Mouse (Mus musculus) kidney, adult 2 months (tissue): ENCODE measurements around the gene Nav2. TPM values are rescaled to one million over a fixed set of nuclear protein-coding genes. Genes with fewer than 3 reads are reported as not detected.

Experiments
- DNase-seq: peaks from one replicate; pipeline ENCODE4 v3.0.0; 2021
- H3K27ac ChIP-seq: fragments of 200-500 bp; 2 replicates; pipeline ENCODE4 v1.5.1; 2012; ENCODE audit warnings: low read depth, low read length, control low read depth, inconsistent platforms; ENCODE audit not compliant: insufficient read depth
- H3K27me3 ChIP-seq: fragments of 200-500 bp; replicated peaks from 2 replicates; pipeline ENCODE4 v1.6.1; 2012; ENCODE audit warnings: mild to moderate bottlenecking, moderate library complexity, low read length, inconsistent platforms; ENCODE audit not compliant: control insufficient read depth, insufficient read depth
- H3K36me3 ChIP-seq: fragments of 200-500 bp; 2 replicates; pipeline ENCODE4 v1.6.1; 2012; ENCODE audit warnings: mild to moderate bottlenecking, moderate library complexity, low read length, inconsistent platforms; ENCODE audit not compliant: control insufficient read depth, insufficient read depth
- H3K4me1 ChIP-seq: fragments of 200-500 bp; 2 replicates; pipeline ENCODE4 v1.6.1; 2011; ENCODE audit warnings: low read length; ENCODE audit not compliant: control insufficient read depth, insufficient read depth
- H3K4me3 ChIP-seq: fragments of 200-500 bp; 2 replicates; pipeline ENCODE4 v1.5.1; 2011; ENCODE audit warnings: mild to moderate bottlenecking, low read depth, low read length, control low read depth; ENCODE audit not compliant: insufficient read depth
- CTCF ChIP-seq: fragments of 200-500 bp; conservative IDR thresholded peaks from 2 replicates; pipeline ENCODE4 v1.5.1; 2011; ENCODE audit warnings: low read depth, mild to moderate bottlenecking, control low read depth, low read length, moderate library complexity, mixed read lengths; ENCODE audit not compliant: insufficient read depth, insufficient read length
- POLR2A ChIP-seq: fragments of 200-500 bp; IDR thresholded peaks from one replicate; pipeline ENCODE4 v1.6.1; 2011; ENCODE audit warnings: low read depth, low read length, control low read depth
- WGBS: fragments of 180-500 bp; shearing (Covaris S2); methylation state at CpG from one replicate; pipeline ENCODE4 v1.1.7; 2018; 5-methylcytosine and 5-hydroxymethylcytosine counted together
- polyA plus RNA-seq: library from polyadenylated mRNA; depleted of rRNA; stranded (reverse); fragments of >200 nt; gene quantifications from 2 replicates; pipeline ENCODE4 v1.2.3, GENCODE M21; 2012

Gene Nav2
- polyA plus RNA-seq, 1 experiment, result 18.3 TPM

GRCm38 (mm10) chr7:49604244-49604643 is 695.7 kb downstream of the Nav2 start:
- no peak for DNase-seq
- Histone ChIP-seq H3K4me1 (no peaks in the 10 kb centered on the region), H3K4me3 (no peak overlapping the region), H3K27ac (no peak overlapping the region), H3K36me3 (no peaks in the 10 kb centered on the region), H3K27me3 (no peaks in the 10 kb centered on the region)
- WGBS, result 84% methylated on average over 14 of the region's 14 CpGs
- no peak for TF ChIP-seq POLR2A
- no peak for TF ChIP-seq CTCF

- Histone ChIP-seq H3K36me3 (no peaks in the 10 kb centered on the region), H3K4me3 (no peak overlapping the region), H3K4me1 (no peaks in the 10 kb centered on the region), H3K27me3 (no peaks in the 10 kb centered on the region), H3K27ac (no peak overlapping the region)
- peak; percentile 42 for DNase-seq
- TF ChIP-seq CTCF (no peak), POLR2A (no peak)
- 70% methylated on average over 15 of the region's 15 CpGs for WGBS
These were observed 696.7 kb downstream of the Nav2 start for GRCm38 (mm10) chr7:49604965-49605795.

GRCm38 (mm10) chr7:49616258-49616735 is 707.8 kb downstream of the Nav2 start:
- Histone ChIP-seq H3K27me3 (no peaks in the 10 kb centered on the region), H3K4me1 (no peaks in the 10 kb centered on the region), H3K4me3 (no peak overlapping the region), H3K36me3 (no peaks in the 10 kb centered on the region), H3K27ac (no peak overlapping the region)
- TF ChIP-seq CTCF (peak; percentile 90), POLR2A (no peak)
- DNase-seq, result peak; percentile 53
- WGBS, result 7% methylated on average over 7 of the region's 7 CpGs

- Histone ChIP-seq H3K4me3 (no peak overlapping the region), H3K27me3 (no peaks in the 10 kb centered on the region), H3K4me1 (no peaks in the 10 kb centered on the region), H3K36me3 (no peaks in the 10 kb centered on the region), H3K27ac (no peak overlapping the region)
- DNase-seq, result no peak
- no peak for TF ChIP-seq CTCF
- no peak for TF ChIP-seq POLR2A
- 79% methylated on average over 4 of the region's 4 CpGs for WGBS
These were observed 708.6 kb downstream of the Nav2 start for GRCm38 (mm10) chr7:49617087-49617486.

GRCm38 (mm10) chr7:49620160-49620559 is 711.6 kb downstream of the Nav2 start:
- WGBS, result 81% methylated on average over 1 of the region's 1 CpGs
- no peak for DNase-seq

GRCm38 (mm10) chr7:49631885-49632284 is 723.4 kb downstream of the Nav2 start:
- Histone ChIP-seq H3K27ac (no peak overlapping the region), H3K27me3 (peaks cover 19% of the 10 kb centered on the region), H3K4me1 (no peaks in the 10 kb centered on the region), H3K36me3 (no peaks in the 10 kb centered on the region), H3K4me3 (no peak overlapping the region)
- DNase-seq, result no peak
- TF ChIP-seq POLR2A (no peak), CTCF (no peak)
- WGBS, result 13% methylated on average over 9 of the region's 9 CpGs

More at GRCm38 (mm10) chr7:49620160-49620559, 711.6 kb downstream of the Nav2 start:
- Histone ChIP-seq H3K27ac (no peak overlapping the region), H3K4me1 (no peaks in the 10 kb centered on the region), H3K36me3 (no peaks in the 10 kb centered on the region), H3K27me3 (no peaks in the 10 kb centered on the region; the same call in 1 of the 2 replicates), H3K4me3 (no peak overlapping the region)
- TF ChIP-seq CTCF (no peak), POLR2A (no peak)

GRCm38 (mm10) chr7:49632391-49632790 is 723.9 kb downstream of the Nav2 start:
- no peaks in the 10 kb centered on the region for H3K36me3 ChIP-seq
- H3K4me1 ChIP-seq, result no peaks in the 10 kb centered on the region
- no peak for TF ChIP-seq POLR2A
- no peak for TF ChIP-seq CTCF
- WGBS, result 5% methylated on average over 24 of the region's 24 CpGs
- H3K27ac ChIP-seq, result no peak overlapping the region
- H3K27me3 ChIP-seq, result peaks cover 19% of the 10 kb centered on the region
- no peak overlapping the region for H3K4me3 ChIP-seq
- no peak for DNase-seq
